Mouse (Mus musculus): Measurements from ENCODE around the gene Cog4. TPM values are rescaled to one million over a fixed set of nuclear protein-coding genes. Genes with fewer than 3 reads are reported as not detected.

Gene Cog4
- total and polyA plus RNA-seq, 3 experiments: 24.9 to 35.2 (median 27.5) TPM

GRCm38 (mm10) chr8:110901839-110902578 lies 55.6 kb downstream of the Cog4 start, which contains the start of gene Fuk:
Gene Fuk, minus strand, starts transcription at chr8:110902488.
- DNase-seq (ENCODE audit: extremely low read depth): peak; percentile 71
- Histone ChIP-seq H3K4me1 (ENCODE audit: control insufficient read depth in 1 of 2, insufficient read depth in 2 of 2) (peaks cover 4 to 10% of the 10 kb centered on the region in 2 experiments; a peak in 2 of 4 replicates), H3K9me3 (replicated peaks; ENCODE audit: low read length) (no peaks in the 10 kb centered on the region), H3K79me2 (replicated peaks; ENCODE audit: control insufficient read depth, extremely low read depth, insufficient read depth, poor library complexity, severe bottlenecking) (peaks cover 2% of the 10 kb centered on the region; the same call in 1 of the 2 replicates), H3K36me3 (replicated peaks in 1 of 2; ENCODE audit: control insufficient read depth in 1 of 2, insufficient read depth in 1 of 2, low read length in 1 of 2) (peaks cover 20 to 27% of the 10 kb centered on the region in 2 experiments), H3K27me3 (replicated peaks) (no peaks in the 10 kb centered on the region), H3K4me2 (ENCODE audit: insufficient read depth, low read depth, poor library complexity, severe bottlenecking) (peak within 1 kb of the TSS; percentile 95), H3K9ac (ENCODE audit: insufficient read depth, low read depth) (peak within 1 kb of the TSS; percentile 59), H3K27ac (ENCODE audit: insufficient read depth, low read depth) (no peak within 1 kb of the TSS), H3K4me3 (replicated peaks in 1 of 3; ENCODE audit: low read depth in 2 of 3, low read length in 2 of 3, poor library complexity in 1 of 3) (peak within 1 kb of the TSS; percentile 71 to 78 (median 75))
- in situ Hi-C loops (cut with MboI; ENCODE audit: low pct_ligation_motif_present, low pct_unique_long_range_greater_than_20kb, low sequenced_read_pairs) (no loop called here), dilution Hi-C loops (cut with MboI; ENCODE audit: extremely low pct_ligation_motif_present, extremely low pct_unique_long_range_greater_than_20kb, low sequenced_read_pairs) (no loop called here)
- TF ChIP-seq TCF12 (IDR thresholded peaks at IDR 0.05; ENCODE audit: low read depth, low read length) (peak; percentile 49; the same call in 1 of the 2 replicates), GABPA (IDR thresholded peaks at IDR 0.05; ENCODE audit: insufficient replicate concordance, low read depth, low read length) (peak; percentile 57; the same call in 1 of the 2 replicates), POLR2A (IDR thresholded peaks at IDR 0.05; ENCODE audit: low read depth, low read length) (peak; percentile 73), HCFC1 (IDR thresholded peaks at IDR 0.05; ENCODE audit: low read depth, low read length) (peak; percentile 98), ELF1 (IDR thresholded peaks at IDR 0.05; ENCODE audit: low read depth, low read length) (peak; percentile 41; the same call in 1 of the 2 replicates), NRF1 (IDR thresholded peaks at IDR 0.05; ENCODE audit: low read depth, low read length) (peak; percentile 90), E2F4 (IDR thresholded peaks at IDR 0.05; ENCODE audit: insufficient replicate concordance, low read depth, low read length) (peak; percentile 49; the same call in 1 of the 2 replicates), NELFE (IDR thresholded peaks at IDR 0.05; ENCODE audit: low read depth, low read length) (peak; percentile 34; the same call in 1 of the 2 replicates), ZKSCAN1 (IDR thresholded peaks at IDR 0.05; ENCODE audit: borderline replicate concordance, low read depth, low read length) (no peak), KAT2A (IDR thresholded peaks at IDR 0.05; ENCODE audit: insufficient replicate concordance, low read length) (peak; percentile 88; the same call in 1 of the 2 replicates), SIN3A (IDR thresholded peaks at IDR 0.05; ENCODE audit: low read length) (0 out of 2 replicates have a peak, but pooled peaks have one; percentile 17), CHD2 (IDR thresholded peaks at IDR 0.05; ENCODE audit: low read length) (no peak), CHD1 (IDR thresholded peaks at IDR 0.05; ENCODE audit: low read depth, low read length) (no peak), JUN (IDR thresholded peaks at IDR 0.05; ENCODE audit: insufficient read depth, low read depth, low read length) (no peak)

GRCm38 (mm10) chr8:110902579-110902965 lies 56.2 kb downstream of the Cog4 start:
- H3K9me3 ChIP-seq (replicated peaks; ENCODE audit: low read length): no peaks in the 10 kb centered on the region
- no peak overlapping the region for H3K27ac ChIP-seq (ENCODE audit: insufficient read depth, low read depth)
- in situ Hi-C loops (cut with MboI; ENCODE audit: low pct_ligation_motif_present, low pct_unique_long_range_greater_than_20kb, low sequenced_read_pairs) (no loop called here), dilution Hi-C loops (cut with MboI; ENCODE audit: extremely low pct_ligation_motif_present, extremely low pct_unique_long_range_greater_than_20kb, low sequenced_read_pairs) (no loop called here)
- H3K4me1 ChIP-seq (ENCODE audit: control insufficient read depth in 1 of 2, insufficient read depth in 2 of 2): peaks cover 4 to 10% of the 10 kb centered on the region in 2 experiments; a peak in 2 of 4 replicates
- no peaks in the 10 kb centered on the region for H3K27me3 ChIP-seq (replicated peaks)
- peak overlapping the region; percentile 71 to 78 (median 75) for H3K4me3 ChIP-seq (replicated peaks in 1 of 3; ENCODE audit: low read depth in 2 of 3, low read length in 2 of 3, poor library complexity in 1 of 3)
- peaks cover 2% of the 10 kb centered on the region; the same call in 1 of the 2 replicates for H3K79me2 ChIP-seq (replicated peaks; ENCODE audit: control insufficient read depth, extremely low read depth, insufficient read depth, poor library complexity, severe bottlenecking)
- H3K9ac ChIP-seq (ENCODE audit: insufficient read depth, low read depth): peak overlapping the region; percentile 59; the same call in 1 of the 2 replicates
- TF ChIP-seq ZC3H11A (IDR thresholded peaks at IDR 0.05; ENCODE audit: low read depth, low read length): no peak
- no peak for TF ChIP-seq MXI1 (IDR thresholded peaks at IDR 0.05; ENCODE audit: low read depth, low read length)
- H3K4me2 ChIP-seq (ENCODE audit: insufficient read depth, low read depth, poor library complexity, severe bottlenecking): peak overlapping the region; percentile 95; the same call in 1 of the 2 replicates
- H3K36me3 ChIP-seq (replicated peaks in 1 of 2; ENCODE audit: control insufficient read depth in 1 of 2, insufficient read depth in 1 of 2, low read length in 1 of 2): peaks cover 20 to 22% of the 10 kb centered on the region in 2 experiments
- DNase-seq (ENCODE audit: extremely low read depth): no peak
